Mouse (Mus musculus): Measurements from ENCODE around the gene Hpcal1.
"Not testable (repeated sequence)": the region's sequence is repeated elsewhere in the genome, so short reads cannot be mapped to it uniquely, and the experiment has no call there.

The Hpcal1 gene

GRCm38 (mm10) chr12:17789486-17789885 is 98.8 kb downstream of the Hpcal1 start:
- no peak for DNase-seq (ENCODE audit: low spot score)

DNA sequence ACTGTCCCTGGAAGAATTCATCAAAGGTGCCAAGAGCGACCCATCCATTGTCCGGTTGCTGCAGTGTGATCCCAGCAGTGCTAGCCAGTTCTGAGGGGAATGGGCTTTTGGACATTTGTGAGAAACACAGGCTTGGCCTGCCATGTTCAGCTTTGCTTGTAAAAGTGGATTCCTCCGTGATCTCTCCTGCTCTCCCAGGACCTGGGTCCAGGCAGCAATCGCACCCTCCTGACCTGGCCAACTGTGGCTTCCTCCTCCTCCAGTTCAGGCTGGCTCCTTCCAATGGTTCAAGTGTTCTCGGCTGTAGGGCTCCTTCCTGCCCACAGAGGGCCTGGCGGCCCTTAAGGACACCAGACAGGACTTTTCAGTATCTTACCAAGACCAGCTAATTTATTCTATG is 100.5 kb downstream of the Hpcal1 start:
- DNase-seq (ENCODE audit: low spot score) = no peak

DNA sequence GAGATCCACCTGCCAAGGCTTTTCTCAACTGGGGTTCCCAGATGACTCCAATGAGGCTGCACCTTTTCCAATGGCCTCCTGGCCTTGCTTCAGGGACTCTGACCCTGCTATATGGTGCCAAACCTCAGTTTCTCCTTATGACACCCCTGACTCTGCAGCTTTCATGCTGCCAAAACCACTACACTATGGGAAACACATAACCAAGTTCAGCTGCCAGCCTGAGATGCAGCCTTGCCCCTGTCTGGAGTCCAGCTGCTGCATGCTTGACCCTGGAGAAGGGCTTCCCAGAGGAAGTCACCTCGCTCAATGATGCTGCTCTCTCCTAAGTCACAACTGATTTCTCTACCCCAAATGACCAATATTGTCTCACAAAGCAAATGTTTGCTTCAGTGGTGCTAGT is 102.1 kb downstream of the Hpcal1 start:
- no peak for DNase-seq (ENCODE audit: low spot score)

- peak; percentile 56 for DNase-seq (ENCODE audit: low spot score)
Observed at GRCm38 (mm10) chr12:17795660-17796278, 105.1 kb downstream of the Hpcal1 start.

- DNase-seq (ENCODE audit: low spot score) = not testable (repeated sequence)
Observed at GRCm38 (mm10) chr12:17798261-17798660, 107.6 kb downstream of the Hpcal1 start.

- peak; percentile 87 for DNase-seq (ENCODE audit: low spot score)
Observed at GRCm38 (mm10) chr12:17808542-17808941, 117.9 kb downstream of the Hpcal1 start.

- DNase-seq (ENCODE audit: low spot score) = not testable (repeated sequence)
Observed at GRCm38 (mm10) chr12:17835279-17835678, 144.6 kb downstream of the Hpcal1 start.
